22 mouse cellular contexts compared by ENCODE assay signal in genomic region chr4:132391063-132391740, GRCm38 (mm10). TPM values are rescaled to one million over a fixed set of nuclear protein-coding genes. Genes with fewer than 3 reads are reported as not detected.
DNase-seq lines count a peak whose midpoint lies in the region; ATAC-seq and TF ChIP-seq lines count a peak whose summit lies in the region.
"Had no signal": no experiment of that assay in that cellular context is flagged by ENCODE, and none has a peak within 500 bp of the region (broad histone marks: within the 10 kb centered on the region; RNA-seq: fewer than 3 reads in every experiment).

No protein-coding gene starts in this region.

- H3K4me2 ChIP-seq in liver, embryonic 15.5 days = peak overlapping the region; percentile 23; the same call in 1 of the 2 replicates
- H3K4me2 ChIP-seq: forebrain, embryonic 13.5 days; heart, embryonic 13.5 days; hindbrain, embryonic 13.5 days; intestine, embryonic 15.5 days; limb, embryonic 12.5 days; lung, embryonic 14.5 days; midbrain, embryonic 12.5 days; neural tube, embryonic 12.5 days had no signal

- no peak overlapping the region for H3K9ac ChIP-seq in liver, embryonic 15.5 days
- H3K9ac ChIP-seq: forebrain, embryonic 13.5 days; heart, embryonic 13.5 days; hindbrain, embryonic 13.5 days; intestine, embryonic 15.5 days; limb, embryonic 12.5 days; lung, embryonic 14.5 days; midbrain, embryonic 12.5 days; neural tube, embryonic 12.5 days had no signal

- TF ChIP-seq CTCF in testis, adult 2 months (IDR thresholded peaks at IDR 0.05; ENCODE audit: control insufficient read depth, insufficient read depth, insufficient replicate concordance, low read depth, low read length) = no peak
- TF ChIP-seq CTCF in thymus, adult 2 months (IDR thresholded peaks at IDR 0.05; ENCODE audit: borderline replicate concordance, control insufficient read depth, extremely low read depth, insufficient read depth, low read length, poor library complexity) = no peak

- H3K36me3 ChIP-seq in testis, adult 2 months (ENCODE audit: control insufficient read depth, insufficient read depth, low read length) = no peaks in the 10 kb centered on the region
- peaks cover 49% of the 10 kb centered on the region for H3K36me3 ChIP-seq in erythroblast, embryonic 14.5 days (ENCODE audit: control insufficient read depth)
- peaks cover 25% of the 10 kb centered on the region for H3K36me3 ChIP-seq in liver, embryonic 15.5 days (replicated peaks)
- H3K36me3 ChIP-seq in thymus, adult 2 months (ENCODE audit: control insufficient read depth, insufficient read depth, low read length) = no peaks in the 10 kb centered on the region; the same call in 1 of the 2 replicates
- H3K36me3 ChIP-seq: hindbrain, embryonic 13.5 days; intestine, embryonic 15.5 days; midbrain, embryonic 12.5 days had no signal

- no peak for DNase-seq in testis, postnatal 14 days (ENCODE audit: low spot score)
- DNase-seq in Muller cell, postnatal 12 days (ENCODE audit: inconsistent ontology term) = no peak
- DNase-seq in kidney, postnatal 14 days = no peak
- no peak for DNase-seq in thymus, adult 2 months
- DNase-seq: adrenal gland, postnatal 10 days; cerebellum, adult 2 months; cerebellum, postnatal 36 days; kidney, adult 9 months; lung, embryonic 14.5 days; thymus, postnatal 14 days had no signal

- no peaks in the 10 kb centered on the region; the same call in 1 of the 2 replicates for H3K4me1 ChIP-seq in testis, adult 2 months (ENCODE audit: control insufficient read depth, insufficient read depth, low read length)
- H3K4me1 ChIP-seq in erythroblast, embryonic 14.5 days (ENCODE audit: control insufficient read depth) = peaks cover 70% of the 10 kb centered on the region
- H3K4me1 ChIP-seq in liver, embryonic 15.5 days (replicated peaks) = peaks cover 64% of the 10 kb centered on the region
- H3K4me1 ChIP-seq in thymus, adult 2 months (replicated peaks; ENCODE audit: control insufficient read depth, insufficient read depth, low read length) = 0 out of 2 replicates have a peak, but pooled peaks cover 2% of the 10 kb centered on the region
- H3K4me1 ChIP-seq: limb, embryonic 12.5 days; midbrain, embryonic 12.5 days had no signal

- WGBS in liver, embryonic 15.5 days (ENCODE audit: insufficient replicate concordance) = 41% methylated on average over 8 of the region's 8 CpGs
- 98% methylated on average over 8 of the region's 8 CpGs for WGBS in thymus, adult 2 months

- peaks cover 10% of the 10 kb centered on the region for H3K9me3 ChIP-seq in erythroblast, embryonic 14.5 days (ENCODE audit: control insufficient read depth, low read length)
- 0 out of 2 replicates have a peak, but pooled peaks cover 5% of the 10 kb centered on the region for H3K9me3 ChIP-seq in liver, embryonic 15.5 days (replicated peaks)
- H3K9me3 ChIP-seq: forebrain, embryonic 13.5 days; heart, embryonic 13.5 days; hindbrain, embryonic 13.5 days; intestine, embryonic 15.5 days; limb, embryonic 12.5 days; midbrain, embryonic 12.5 days; neural tube, embryonic 12.5 days had no signal

- ATAC-seq in liver, embryonic 15.5 days (ENCODE audit: insufficient read depth) = peak; percentile 94
- ATAC-seq: CD4-positive, CD25-positive, alpha-beta regulatory T cell, adult 4 months; forebrain, embryonic 13.5 days; intestine, embryonic 15.5 days had no signal

- no peaks in the 10 kb centered on the region for H3K27me3 ChIP-seq in testis, adult 2 months (ENCODE audit: control insufficient read depth, insufficient read depth, low read length)
- H3K27me3 ChIP-seq in erythroblast, embryonic 14.5 days (ENCODE audit: control insufficient read depth) = no peaks in the 10 kb centered on the region
- H3K27me3 ChIP-seq in liver, embryonic 15.5 days = no peaks in the 10 kb centered on the region
- no peaks in the 10 kb centered on the region for H3K27me3 ChIP-seq in thymus, adult 2 months (ENCODE audit: control insufficient read depth, insufficient read depth, low read length)
- H3K27me3 ChIP-seq: forebrain, embryonic 13.5 days; heart, embryonic 13.5 days; hindbrain, embryonic 13.5 days; intestine, embryonic 15.5 days; limb, embryonic 12.5 days; midbrain, embryonic 12.5 days; neural tube, embryonic 12.5 days had no signal

- TF ChIP-seq POLR2A in testis, adult 2 months (IDR thresholded peaks at IDR 0.05; ENCODE audit: control insufficient read depth, low read depth, low read length) = no peak
- no peak for TF ChIP-seq POLR2A in thymus, adult 2 months (IDR thresholded peaks at IDR 0.05; ENCODE audit: control insufficient read depth, extremely low read depth, insufficient read depth, low read length, poor library complexity)

- no peak overlapping the region; the same call in none of the 2 replicates for H3K4me3 ChIP-seq in testis, adult 2 months (ENCODE audit: control insufficient read depth, low read depth, low read length)
- peak overlapping the region; percentile 19 for H3K4me3 ChIP-seq in erythroblast, embryonic 14.5 days (replicated peaks)
- H3K4me3 ChIP-seq in liver, embryonic 15.5 days (replicated peaks) = no peak overlapping the region
- no peak overlapping the region for H3K4me3 ChIP-seq in thymus, adult 2 months (ENCODE audit: control insufficient read depth, insufficient read depth, low read length)
- H3K4me3 ChIP-seq: forebrain, embryonic 13.5 days; heart, embryonic 13.5 days; hindbrain, embryonic 13.5 days; intestine, embryonic 15.5 days; limb, embryonic 12.5 days; midbrain, embryonic 12.5 days; neural tube, embryonic 12.5 days had no signal

- H3K27ac ChIP-seq in testis, adult 2 months (ENCODE audit: control insufficient read depth, insufficient read depth, low read depth, low read length) = 0 out of 2 replicates have a peak overlapping the region, but pooled peaks have one; percentile 8
- peak overlapping the region; percentile 85 for H3K27ac ChIP-seq in liver, embryonic 15.5 days (replicated peaks)
- H3K27ac ChIP-seq in thymus, adult 2 months (ENCODE audit: control insufficient read depth, insufficient read depth, low read length) = no peak overlapping the region
- H3K27ac ChIP-seq: forebrain, embryonic 13.5 days; heart, embryonic 13.5 days; hindbrain, embryonic 13.5 days; intestine, embryonic 15.5 days; limb, embryonic 12.5 days; macrophage; midbrain, embryonic 12.5 days; neural tube, embryonic 12.5 days had no signal

RNA-seq across cellular contexts. Expression of gene Phactr4, which starts 31.1 kb away (rescaled TPM):
- 6.6 and 8.5 TPM in 2 replicates for polyA plus RNA-seq in testis, adult 2 months (2012; rRNA removed)
- polyA plus RNA-seq in erythroblast, embryonic 14.5 days (2012) = 0.52 and 0.57 TPM in 2 replicates
- 8.0 and 8.6 TPM in 2 replicates for polyA plus RNA-seq in liver, embryonic 15.5 days (2015; fragmentation: Nextera tagmentation; extraction: Ambion mirVana)
- polyA plus RNA-seq in thymus, adult 2 months (2012; rRNA removed) = 11.3 and 13.0 TPM in 2 replicates

RNA-seq across cellular contexts. Expression of gene Rcc1, which starts 37.8 kb away (rescaled TPM):
- polyA plus RNA-seq in testis, adult 2 months (2012; rRNA removed) = 179 and 185 TPM in 2 replicates
- polyA plus RNA-seq in erythroblast, embryonic 14.5 days (2012) = 4.3 and 4.4 TPM in 2 replicates
- 48.0 and 54.5 TPM in 2 replicates for polyA plus RNA-seq in liver, embryonic 15.5 days (2015; fragmentation: Nextera tagmentation; extraction: Ambion mirVana)
- polyA plus RNA-seq in thymus, adult 2 months (2012; rRNA removed) = 31.9 and 40.8 TPM in 2 replicates
